Comparison of ENCODE assay signal across 8 mouse cellular contexts in genomic region chr5:35717946-35718345, GRCm38 (mm10). TPM values are rescaled to one million over a fixed set of nuclear protein-coding genes. Genes with fewer than 3 reads are reported as not detected.
DNase-seq lines count a peak whose midpoint lies in the region; ATAC-seq and TF ChIP-seq lines count a peak whose summit lies in the region.

No protein-coding gene starts in this region.

- in situ Hi-C loops in ES-E14 (cut with MboI; ENCODE audit: low sequenced_read_pairs in 2 of 2, unreplicated experiment in 2 of 2), result loop anchor here in 1 of 2 experiments (10.0 kb wide), 1 partner anchor 123 kb away; no protein-coding TSS in a partner anchor

- H3K27me3 ChIP-seq in hindbrain, embryonic 11.5 days (ENCODE audit: control insufficient read depth, insufficient read depth, low read length), result no peaks in the 10 kb centered on the region
- H3K27me3 ChIP-seq in hindbrain, embryonic 13.5 days, result no peaks in the 10 kb centered on the region
- H3K27me3 ChIP-seq in intestine, embryonic 16.5 days (replicated peaks; ENCODE audit: control insufficient read depth, insufficient read depth, low read length), result no peaks in the 10 kb centered on the region

- H3K27ac ChIP-seq in hindbrain, embryonic 11.5 days (ENCODE audit: low read depth, low read length), result no peak overlapping the region
- H3K27ac ChIP-seq in hindbrain, embryonic 13.5 days, result no peak overlapping the region
- H3K27ac ChIP-seq in ES-E14 (ENCODE audit: insufficient read depth, low read depth, low read length, poor library complexity, severe bottlenecking), result no peak overlapping the region; the same call in 1 of the 2 replicates
- no peak overlapping the region for H3K27ac ChIP-seq in bone marrow, adult 2 months (ENCODE audit: control insufficient read depth, insufficient read depth, low read depth, low read length, poor library complexity)
- H3K27ac ChIP-seq in intestine, embryonic 16.5 days (ENCODE audit: low read length), result peak overlapping the region; percentile 71

- no peak for TF ChIP-seq POLR2A in bone marrow, adult 2 months (IDR thresholded peaks at IDR 0.05; ENCODE audit: borderline replicate concordance, control insufficient read depth, low read depth, low read length)

- H3K4me1 ChIP-seq in hindbrain, embryonic 11.5 days (replicated peaks; ENCODE audit: control insufficient read depth, insufficient read depth, low read length), result no peaks in the 10 kb centered on the region
- H3K4me1 ChIP-seq in hindbrain, embryonic 13.5 days (replicated peaks), result no peaks in the 10 kb centered on the region
- peaks cover 5 to 38% of the 10 kb centered on the region in 2 experiments for H3K4me1 ChIP-seq in ES-E14 (ENCODE audit: control insufficient read depth in 2 of 2, insufficient read depth in 2 of 2, low read length in 2 of 2, poor library complexity in 1 of 2)
- H3K4me1 ChIP-seq in bone marrow, adult 2 months (ENCODE audit: control insufficient read depth, insufficient read depth, low read length), result peaks cover 1% of the 10 kb centered on the region; the same call in 1 of the 2 replicates
- peaks cover 52% of the 10 kb centered on the region for H3K4me1 ChIP-seq in intestine, embryonic 16.5 days (ENCODE audit: control insufficient read depth, insufficient read depth, low read length)

- no peaks in the 10 kb centered on the region for H3K9me3 ChIP-seq in hindbrain, embryonic 11.5 days (ENCODE audit: control insufficient read depth, low read length)
- no peaks in the 10 kb centered on the region for H3K9me3 ChIP-seq in hindbrain, embryonic 13.5 days
- no peaks in the 10 kb centered on the region for H3K9me3 ChIP-seq in ES-E14 (ENCODE audit: control insufficient read depth, insufficient read depth, low read depth, low read length)
- H3K9me3 ChIP-seq in intestine, embryonic 16.5 days (ENCODE audit: control insufficient read depth, low read length), result no peaks in the 10 kb centered on the region

- no peak overlapping the region for H3K4me2 ChIP-seq in hindbrain, embryonic 11.5 days (replicated peaks; ENCODE audit: low read depth, low read length)
- no peak overlapping the region for H3K4me2 ChIP-seq in hindbrain, embryonic 13.5 days
- H3K4me2 ChIP-seq in intestine, embryonic 16.5 days (ENCODE audit: low read depth, low read length), result no peak overlapping the region

- no peak overlapping the region for H3K4me3 ChIP-seq in hindbrain, embryonic 11.5 days (ENCODE audit: low read depth, low read length)
- H3K4me3 ChIP-seq in hindbrain, embryonic 13.5 days, result no peak overlapping the region
- no peak overlapping the region for H3K4me3 ChIP-seq in ES-E14 (ENCODE audit: insufficient read depth in 1 of 2, low read depth in 1 of 2, low read length in 2 of 2, poor library complexity in 1 of 2, severe bottlenecking in 1 of 2)
- H3K4me3 ChIP-seq in bone marrow, adult 2 months (replicated peaks; ENCODE audit: control insufficient read depth, low read depth, low read length), result no peak overlapping the region
- no peak overlapping the region for H3K4me3 ChIP-seq in intestine, embryonic 16.5 days (ENCODE audit: low read length)

- no peak for ATAC-seq in hindbrain, embryonic 11.5 days (ENCODE audit: low FRiP score)
- no peak for ATAC-seq in hindbrain, embryonic 13.5 days (ENCODE audit: low FRiP score)
- peak; percentile 87 for ATAC-seq in intestine, embryonic 16.5 days
- no peak for ATAC-seq in activated CD4-positive, CD25-positive, alpha-beta regulatory T cell, adult 4 months

- no peaks in the 10 kb centered on the region for H3K36me3 ChIP-seq in hindbrain, embryonic 11.5 days (ENCODE audit: control insufficient read depth, insufficient read depth, low read length)
- no peaks in the 10 kb centered on the region for H3K36me3 ChIP-seq in hindbrain, embryonic 13.5 days
- peaks cover 4% of the 10 kb centered on the region; the same call in 1 of the 2 replicates for H3K36me3 ChIP-seq in ES-E14 (ENCODE audit: control insufficient read depth, insufficient read depth, low read length, poor library complexity, severe bottlenecking)
- H3K36me3 ChIP-seq in intestine, embryonic 16.5 days (ENCODE audit: control insufficient read depth, insufficient read depth, low read length), result no peaks in the 10 kb centered on the region

- peak; percentile 47 for DNase-seq in hindbrain, embryonic 11.5 days (ENCODE audit: low spot score)
- peak; percentile 94 for DNase-seq in ES-E14 (ENCODE audit: low read depth, low spot score)
- peak; percentile 61 to 70 for DNase-seq in left cerebral cortex, adult 18-20 months (ENCODE audit: low spot score in 2 of 2)
- DNase-seq in right cerebral cortex, adult 18-20 months, result peak; percentile 54

- WGBS in hindbrain, embryonic 11.5 days, result 60% methylated on average over 4 of the region's 4 CpGs
- WGBS in hindbrain, embryonic 13.5 days, result 65% methylated on average over 4 of the region's 4 CpGs
- 63% methylated on average over 4 of the region's 4 CpGs for WGBS in bone marrow, adult 2 months
- 30% methylated on average over 4 of the region's 4 CpGs for WGBS in intestine, embryonic 16.5 days

- peak; percentile 31; the same call in 1 of the 2 replicates for TF ChIP-seq CTCF in bone marrow, adult 2 months (IDR thresholded peaks at IDR 0.05; ENCODE audit: control insufficient read depth, insufficient read depth, low read length)

- H3K9ac ChIP-seq in hindbrain, embryonic 11.5 days (ENCODE audit: low read depth, low read length), result no peak overlapping the region
- no peak overlapping the region for H3K9ac ChIP-seq in hindbrain, embryonic 13.5 days
- H3K9ac ChIP-seq in ES-E14 (ENCODE audit: insufficient read depth, low read depth, low read length, poor library complexity, severe bottlenecking), result no peak overlapping the region; the same call in 1 of the 2 replicates
- peak overlapping the region; percentile 17; the same call in 1 of the 2 replicates for H3K9ac ChIP-seq in intestine, embryonic 16.5 days (ENCODE audit: low read depth, low read length)

TF ChIP-seq in ES-E14, 5 proteins besides CTCF, POLR2A, EP300 and RAD21:
- TF ChIP-seq ZC3H11A (IDR thresholded peaks at IDR 0.05; ENCODE audit: borderline replicate concordance, low read depth, low read length) (no peak), HCFC1 (IDR thresholded peaks at IDR 0.05; ENCODE audit: borderline replicate concordance, insufficient read depth, low read length) (no peak), ZNF384 (IDR thresholded peaks at IDR 0.05; ENCODE audit: low read depth, low read length) (no peak), MAFK (IDR thresholded peaks at IDR 0.05; ENCODE audit: insufficient read depth, low read depth, low read length) (no peak), CHD2 (IDR thresholded peaks at IDR 0.05; ENCODE audit: low read depth, low read length) (no peak)
TF ChIP-seq in ES-E14: peak in this region for 0.

RNA-seq across cellular contexts. Expression of gene Sh3tc1, which starts 21.8 kb away (rescaled TPM):
- polyA plus RNA-seq in hindbrain, embryonic 11.5 days (2014; fragmentation: Nextera tagmentation; extraction: Ambion mirVana), result 1.5 and 2.4 TPM in 2 replicates
- polyA plus RNA-seq in hindbrain, embryonic 13.5 days (2015; fragmentation: Nextera tagmentation; extraction: Ambion mirVana), result 2.7 and 3.8 TPM in 2 replicates
- total RNA-seq in ES-E14 (2012; rRNA removed), result 5.1 and 5.9 TPM in 2 replicates
- polyA plus RNA-seq in bone marrow, adult 2 months (2011; ENCODE audit: insufficient read depth, insufficient read length, low replicate concordance, missing spikeins), result 7.9 and 18.9 TPM in 2 replicates
- 18.4 and 20.5 TPM in 2 replicates for polyA plus RNA-seq in intestine, embryonic 16.5 days (2015; fragmentation: Nextera tagmentation; extraction: Ambion mirVana)
- 1 to 10 TPM; 2.4 to 2.6 TPM for total RNA-seq in left cerebral cortex, adult 18-20 months (2021)
- polyA plus RNA-seq in activated CD4-positive, CD25-positive, alpha-beta regulatory T cell, adult 4 months (2017; shearing (Covaris generic)), result 1 to 10 TPM; 2.1 to 2.5 TPM

RNA-seq across cellular contexts. Expression of gene Htra3, which starts 38.4 kb away (rescaled TPM):
- polyA plus RNA-seq in hindbrain, embryonic 11.5 days (2014; fragmentation: Nextera tagmentation; extraction: Ambion mirVana), result 4.7 and 6.2 TPM in 2 replicates
- 12.2 and 12.7 TPM in 2 replicates for polyA plus RNA-seq in hindbrain, embryonic 13.5 days (2015; fragmentation: Nextera tagmentation; extraction: Ambion mirVana)
- 0.16 and 0.71 TPM in 2 replicates for total RNA-seq in ES-E14 (2012; rRNA removed)
- polyA plus RNA-seq in bone marrow, adult 2 months (2011; ENCODE audit: insufficient read depth, insufficient read length, low replicate concordance, missing spikeins), result 1.8 TPM in 1 of 2 replicates, not detected in the other
- 53.5 and 58.1 TPM in 2 replicates for polyA plus RNA-seq in intestine, embryonic 16.5 days (2015; fragmentation: Nextera tagmentation; extraction: Ambion mirVana)
- 1 to 10 TPM; 5.0 to 7.4 TPM for total RNA-seq in left cerebral cortex, adult 18-20 months (2021)
- not detected for polyA plus RNA-seq in activated CD4-positive, CD25-positive, alpha-beta regulatory T cell, adult 4 months (2017; shearing (Covaris generic))

RNA-seq across cellular contexts. Expression of gene Ablim2, which starts 39.7 kb away (rescaled TPM):
- polyA plus RNA-seq in hindbrain, embryonic 11.5 days (2014; fragmentation: Nextera tagmentation; extraction: Ambion mirVana), result 0.60 and 0.82 TPM in 2 replicates
- polyA plus RNA-seq in hindbrain, embryonic 13.5 days (2015; fragmentation: Nextera tagmentation; extraction: Ambion mirVana), result 9.5 and 10.4 TPM in 2 replicates
- total RNA-seq in ES-E14 (2012; rRNA removed), result 0.95 and 1.6 TPM in 2 replicates
- polyA plus RNA-seq in bone marrow, adult 2 months (2011; ENCODE audit: insufficient read depth, insufficient read length, low replicate concordance, missing spikeins), result 2.2 TPM in 1 of 2 replicates, not detected in the other
- polyA plus RNA-seq in intestine, embryonic 16.5 days (2015; fragmentation: Nextera tagmentation; extraction: Ambion mirVana), result 5.4 and 5.7 TPM in 2 replicates
- total RNA-seq in left cerebral cortex, adult 18-20 months (2021), result 100 to 1,000 TPM; 168 to 215 TPM
- polyA plus RNA-seq in activated CD4-positive, CD25-positive, alpha-beta regulatory T cell, adult 4 months (2017; shearing (Covaris generic)), result 1 to 10 TPM; 1.5 to 1.9 TPM
